Mouse (Mus musculus): ENCODE measurements around the gene Rtp4. TPM values are rescaled to one million over a fixed set of nuclear protein-coding genes. Genes with fewer than 3 reads are reported as not detected.
A peak's percentile ranks its signal among the peaks of the same experiment; 100 is the strongest.

Gene Rtp4
- 2.0 TPM in 2 replicates for polyA plus RNA-seq (2014; fragmentation: Nextera tagmentation; extraction: Ambion mirVana)

- Histone ChIP-seq H3K4me1 (ENCODE audit: control insufficient read depth, insufficient read depth, low read length) (peaks cover 15% of the 10 kb centered on the region; the same call in 1 of the 2 replicates), H3K9ac (ENCODE audit: low read length) (no peak within 1 kb of the TSS), H3K9me3 (ENCODE audit: control insufficient read depth, low read length) (no peaks in the 10 kb centered on the region), H3K27me3 (ENCODE audit: control insufficient read depth, insufficient read depth, low read length) (no peaks in the 10 kb centered on the region), H3K4me2 (ENCODE audit: low read depth, severe bottlenecking) (peak within 1 kb of the TSS; percentile 56), H3K36me3 (ENCODE audit: control insufficient read depth, insufficient read depth, low read length) (no peaks in the 10 kb centered on the region), H3K4me3 (ENCODE audit: low read depth, low read length) (peak within 1 kb of the TSS; percentile 21), H3K27ac (replicated peaks; ENCODE audit: low read depth, low read length) (peak within 1 kb of the TSS; percentile 43; the same call in 1 of the 2 replicates)
- under 1% methylated on average over 12 of the region's 12 CpGs for WGBS
- peak; percentile 55 for DNase-seq (ENCODE audit: low spot score)
- ATAC-seq (ENCODE audit: insufficient number of reproducible peaks, low FRiP score, low TSS enrichment, low read depth) = peak; percentile 53; the same call in 1 of the 2 replicates
Observed at GRCm38 (mm10) chr16:23520235-23520871, at the start of gene Rtp4, which contains the start of gene Masp1. Gene Rtp4, plus strand, starts transcription at chr16:23520291. Gene Masp1, minus strand, starts transcription at chr16:23520815.

- 90% methylated on average over 6 of the region's 6 CpGs for WGBS
- Histone ChIP-seq H3K9ac (ENCODE audit: low read length) (no peak overlapping the region), H3K4me2 (ENCODE audit: low read depth, severe bottlenecking) (no peak overlapping the region), H3K4me3 (ENCODE audit: low read depth, low read length) (no peak overlapping the region), H3K27ac (replicated peaks; ENCODE audit: low read depth, low read length) (no peak overlapping the region), H3K9me3 (ENCODE audit: control insufficient read depth, low read length) (no peaks in the 10 kb centered on the region), H3K27me3 (ENCODE audit: control insufficient read depth, insufficient read depth, low read length) (no peaks in the 10 kb centered on the region), H3K36me3 (ENCODE audit: control insufficient read depth, insufficient read depth, low read length) (no peaks in the 10 kb centered on the region; the same call in 1 of the 2 replicates), H3K4me1 (ENCODE audit: control insufficient read depth, insufficient read depth, low read length) (no peaks in the 10 kb centered on the region)
- ATAC-seq (ENCODE audit: insufficient number of reproducible peaks, low FRiP score, low TSS enrichment, low read depth) = no peak
- no peak for DNase-seq (ENCODE audit: low spot score)
Observed at GRCm38 (mm10) chr16:23471551-23471950, 48.5 kb upstream of the Rtp4 start.

GRCm38 (mm10) chr16:23472046-23472445 lies 48.0 kb upstream of the Rtp4 start:
- no peaks in the 10 kb centered on the region for H3K4me1 ChIP-seq (ENCODE audit: control insufficient read depth, insufficient read depth, low read length)
- no peak overlapping the region for H3K27ac ChIP-seq (replicated peaks; ENCODE audit: low read depth, low read length)
- no peaks in the 10 kb centered on the region for H3K9me3 ChIP-seq (ENCODE audit: control insufficient read depth, low read length)
- no peaks in the 10 kb centered on the region for H3K27me3 ChIP-seq (ENCODE audit: control insufficient read depth, insufficient read depth, low read length)
- no peak overlapping the region for H3K9ac ChIP-seq (ENCODE audit: low read length)
- no peaks in the 10 kb centered on the region; the same call in 1 of the 2 replicates for H3K36me3 ChIP-seq (ENCODE audit: control insufficient read depth, insufficient read depth, low read length)
- no peak overlapping the region for H3K4me2 ChIP-seq (ENCODE audit: low read depth, severe bottlenecking)
- no peak for DNase-seq (ENCODE audit: low spot score)
- 55% methylated on average over 3 of the region's 3 CpGs for WGBS
- ATAC-seq (ENCODE audit: insufficient number of reproducible peaks, low FRiP score, low TSS enrichment, low read depth) = no peak
- no peak overlapping the region for H3K4me3 ChIP-seq (ENCODE audit: low read depth, low read length)

GRCm38 (mm10) chr16:23475651-23476050 lies 44.4 kb upstream of the Rtp4 start:
- H3K27me3 ChIP-seq (ENCODE audit: control insufficient read depth, insufficient read depth, low read length) = no peaks in the 10 kb centered on the region
- H3K36me3 ChIP-seq (ENCODE audit: control insufficient read depth, insufficient read depth, low read length) = no peaks in the 10 kb centered on the region; the same call in 1 of the 2 replicates
- H3K9ac ChIP-seq (ENCODE audit: low read length) = no peak overlapping the region
- H3K27ac ChIP-seq (replicated peaks; ENCODE audit: low read depth, low read length) = no peak overlapping the region
- H3K4me3 ChIP-seq (ENCODE audit: low read depth, low read length) = no peak overlapping the region
- no peak for ATAC-seq (ENCODE audit: insufficient number of reproducible peaks, low FRiP score, low TSS enrichment, low read depth)
- no peaks in the 10 kb centered on the region for H3K9me3 ChIP-seq (ENCODE audit: control insufficient read depth, low read length)
- no peaks in the 10 kb centered on the region for H3K4me1 ChIP-seq (ENCODE audit: control insufficient read depth, insufficient read depth, low read length)
- no peak overlapping the region for H3K4me2 ChIP-seq (ENCODE audit: low read depth, severe bottlenecking)
- 92% methylated on average over 4 of the region's 4 CpGs for WGBS
- no peak for DNase-seq (ENCODE audit: low spot score)

GRCm38 (mm10) chr16:23476598-23476997 lies 43.5 kb upstream of the Rtp4 start:
- H3K4me3 ChIP-seq (ENCODE audit: low read depth, low read length) = no peak overlapping the region
- ATAC-seq (ENCODE audit: insufficient number of reproducible peaks, low FRiP score, low TSS enrichment, low read depth) = no peak
- H3K36me3 ChIP-seq (ENCODE audit: control insufficient read depth, insufficient read depth, low read length) = no peaks in the 10 kb centered on the region
- H3K27me3 ChIP-seq (ENCODE audit: control insufficient read depth, insufficient read depth, low read length) = no peaks in the 10 kb centered on the region
- no peak overlapping the region for H3K9ac ChIP-seq (ENCODE audit: low read length)
- H3K9me3 ChIP-seq (ENCODE audit: control insufficient read depth, low read length) = no peaks in the 10 kb centered on the region
- H3K4me1 ChIP-seq (ENCODE audit: control insufficient read depth, insufficient read depth, low read length) = no peaks in the 10 kb centered on the region
- no peak overlapping the region for H3K27ac ChIP-seq (replicated peaks; ENCODE audit: low read depth, low read length)
- no peak overlapping the region for H3K4me2 ChIP-seq (ENCODE audit: low read depth, severe bottlenecking)
- no peak for DNase-seq (ENCODE audit: low spot score)

- Histone ChIP-seq H3K27me3 (ENCODE audit: control insufficient read depth, insufficient read depth, low read length) (no peaks in the 10 kb centered on the region), H3K9me3 (ENCODE audit: control insufficient read depth, low read length) (no peaks in the 10 kb centered on the region), H3K4me1 (ENCODE audit: control insufficient read depth, insufficient read depth, low read length) (no peaks in the 10 kb centered on the region), H3K4me2 (ENCODE audit: low read depth, severe bottlenecking) (no peak overlapping the region), H3K4me3 (ENCODE audit: low read depth, low read length) (no peak overlapping the region), H3K9ac (ENCODE audit: low read length) (no peak overlapping the region), H3K27ac (replicated peaks; ENCODE audit: low read depth, low read length) (no peak overlapping the region), H3K36me3 (ENCODE audit: control insufficient read depth, insufficient read depth, low read length) (no peaks in the 10 kb centered on the region)
- WGBS = 80% methylated on average over 7 of the region's 7 CpGs
- no peak for DNase-seq (ENCODE audit: low spot score)
- no peak for ATAC-seq (ENCODE audit: insufficient number of reproducible peaks, low FRiP score, low TSS enrichment, low read depth)
Observed at GRCm38 (mm10) chr16:23479872-23480603, 40.1 kb upstream of the Rtp4 start.

- no peak overlapping the region for H3K4me2 ChIP-seq (ENCODE audit: low read depth, severe bottlenecking)
- no peaks in the 10 kb centered on the region for H3K27me3 ChIP-seq (ENCODE audit: control insufficient read depth, insufficient read depth, low read length)
- H3K9ac ChIP-seq (ENCODE audit: low read length) = no peak overlapping the region
- no peaks in the 10 kb centered on the region for H3K36me3 ChIP-seq (ENCODE audit: control insufficient read depth, insufficient read depth, low read length)
- H3K4me1 ChIP-seq (ENCODE audit: control insufficient read depth, insufficient read depth, low read length) = no peaks in the 10 kb centered on the region
- WGBS = 75% methylated on average over 3 of the region's 3 CpGs
- DNase-seq (ENCODE audit: low spot score) = no peak
- no peak overlapping the region for H3K4me3 ChIP-seq (ENCODE audit: low read depth, low read length)
- no peak for ATAC-seq (ENCODE audit: insufficient number of reproducible peaks, low FRiP score, low TSS enrichment, low read depth)
- H3K27ac ChIP-seq (replicated peaks; ENCODE audit: low read depth, low read length) = no peak overlapping the region
- H3K9me3 ChIP-seq (ENCODE audit: control insufficient read depth, low read length) = no peaks in the 10 kb centered on the region
Observed at GRCm38 (mm10) chr16:23482218-23482617, 37.9 kb upstream of the Rtp4 start.

- no peak overlapping the region for H3K4me2 ChIP-seq (ENCODE audit: low read depth, severe bottlenecking)
- no peak for ATAC-seq (ENCODE audit: insufficient number of reproducible peaks, low FRiP score, low TSS enrichment, low read depth)
- WGBS = 95% methylated on average over 12 of the region's 12 CpGs
- no peak overlapping the region for H3K9ac ChIP-seq (ENCODE audit: low read length)
- no peak for DNase-seq (ENCODE audit: low spot score)
- H3K4me1 ChIP-seq (ENCODE audit: control insufficient read depth, insufficient read depth, low read length) = no peaks in the 10 kb centered on the region
- H3K36me3 ChIP-seq (ENCODE audit: control insufficient read depth, insufficient read depth, low read length) = no peaks in the 10 kb centered on the region
- no peak overlapping the region for H3K27ac ChIP-seq (replicated peaks; ENCODE audit: low read depth, low read length)
- no peak overlapping the region for H3K4me3 ChIP-seq (ENCODE audit: low read depth, low read length)
- H3K9me3 ChIP-seq (ENCODE audit: control insufficient read depth, low read length) = no peaks in the 10 kb centered on the region
- no peaks in the 10 kb centered on the region for H3K27me3 ChIP-seq (ENCODE audit: control insufficient read depth, insufficient read depth, low read length)
Observed at GRCm38 (mm10) chr16:23482846-23483245, 37.2 kb upstream of the Rtp4 start.

Measured in limb, embryonic 11.5 days (tissue).